Mouse (Mus musculus) hindbrain, embryonic 10.5 days (tissue): ENCODE measurements at regions not wholly inside any gene's neighbourhood (a gene's known extent, or its start where the extent isn't known, plus 50 kb on each side); places are given as distances from the start of the nearest gene placed in this dataset.

Experiments
- microRNA counts: library from miRNA; unstranded; fragments of <30 nt; microRNA quantifications from one replicate; lab custom pipeline; 2017

MicroRNAs in the stretch of these regions (microRNA counts, 519-probe panel; counts per million panel counts)
- microRNA mmu-miR-2136 (lab: Ali Mortazavi, UCI), result 1,255 counts per million, percentile 77 among the panel's probes with 10 or more counts
